Mouse (Mus musculus) intestine, embryonic 15.5 days (tissue): ENCODE results near the gene Ttc16. TPM values are rescaled to one million over a fixed set of nuclear protein-coding genes. Genes with fewer than 3 reads are reported as not detected.

Source experiments
- ATAC-seq: fragments of 200-750 bp; cut with Nextera tagmentation; 2 replicates; pipeline ENCODE4 v1.8.0; 2017; ENCODE audit warnings: moderate TSS enrichment, moderate library complexity
- H3K27ac ChIP-seq: fragments of 300-500 bp; sonication (generic); 2 replicates; pipeline ENCODE4 v1.5.1; 2015; ENCODE audit warnings: mild to moderate bottlenecking, inconsistent platforms
- H3K27me3 ChIP-seq: fragments of 300-500 bp; sonication (generic); replicated peaks from 2 replicates; pipeline ENCODE4 v1.6.1; 2015; ENCODE audit warnings: inconsistent platforms
- H3K36me3 ChIP-seq: fragments of 300-500 bp; sonication (generic); 2 replicates; pipeline ENCODE4 v1.6.1; 2015; ENCODE audit warnings: inconsistent platforms
- H3K4me1 ChIP-seq: fragments of 300-500 bp; sonication (generic); replicated peaks from 2 replicates; pipeline ENCODE4 v1.6.1; 2015; ENCODE audit warnings: inconsistent platforms
- H3K4me2 ChIP-seq: fragments of 300-500 bp; sonication (generic); replicated peaks from 2 replicates; pipeline ENCODE4 v1.6.1; 2015; ENCODE audit warnings: mild to moderate bottlenecking, inconsistent platforms
- H3K4me3 ChIP-seq: fragments of 300-500 bp; sonication (generic); replicated peaks from 2 replicates; pipeline ENCODE4 v1.5.1; 2015; ENCODE audit warnings: inconsistent platforms
- H3K9ac ChIP-seq: fragments of 300-500 bp; sonication (generic); 2 replicates; pipeline ENCODE4 v1.6.1; 2015; ENCODE audit warnings: inconsistent platforms
- H3K9me3 ChIP-seq: fragments of 300-500 bp; sonication (generic); 2 replicates; pipeline ENCODE4 v1.6.1; 2016; ENCODE audit warnings: inconsistent platforms
- WGBS: fragments of 180-500 bp; shearing (Covaris S2); methylation state at CpG from one replicate; pipeline ENCODE4 v1.1.7; 2015; 5-methylcytosine and 5-hydroxymethylcytosine counted together
- polyA plus RNA-seq: library from polyadenylated mRNA; unstranded; fragments of >200 nt; fragmentation: Nextera tagmentation; extraction: Ambion mirVana; gene quantifications from 2 replicates; pipeline ENCODE4 v1.2.1, GENCODE M21; 2015

Gene Ttc16
- polyA plus RNA-seq, 1 experiment from 2014 or later, result 0.29 TPM

DNA sequence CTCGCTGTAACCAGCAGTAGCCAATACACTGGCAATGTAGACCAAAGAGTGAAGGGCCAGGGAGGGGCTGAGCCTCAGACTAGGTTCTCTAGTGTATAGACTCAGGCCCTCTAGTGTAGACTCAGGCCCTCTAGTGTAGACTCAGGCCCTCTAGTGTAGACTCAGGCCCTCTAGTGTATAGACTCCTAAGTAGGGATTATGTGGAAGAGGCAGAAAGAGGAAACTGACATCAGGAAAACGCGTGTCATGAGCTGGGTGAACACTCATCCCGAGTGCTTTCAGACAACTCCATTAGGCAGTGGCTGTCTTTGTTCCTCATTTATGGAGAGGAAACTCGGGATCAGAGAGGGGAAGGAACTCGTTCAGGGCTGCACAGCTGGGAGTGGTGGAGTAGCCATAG, 38.4 kb downstream of the Ttc16 start:
- no peak overlapping the region for H3K27ac ChIP-seq
- H3K4me1 ChIP-seq, result peaks cover 38% of the 10 kb centered on the region
- no peaks in the 10 kb centered on the region for H3K9me3 ChIP-seq
- no peak overlapping the region for H3K4me3 ChIP-seq
- peaks cover 21% of the 10 kb centered on the region for H3K27me3 ChIP-seq
- WGBS, result 69% methylated on average over 6 of the region's 6 CpGs
- no peak overlapping the region for H3K9ac ChIP-seq
- no peak overlapping the region for H3K4me2 ChIP-seq
- no peak for ATAC-seq
- no peaks in the 10 kb centered on the region for H3K36me3 ChIP-seq

DNA sequence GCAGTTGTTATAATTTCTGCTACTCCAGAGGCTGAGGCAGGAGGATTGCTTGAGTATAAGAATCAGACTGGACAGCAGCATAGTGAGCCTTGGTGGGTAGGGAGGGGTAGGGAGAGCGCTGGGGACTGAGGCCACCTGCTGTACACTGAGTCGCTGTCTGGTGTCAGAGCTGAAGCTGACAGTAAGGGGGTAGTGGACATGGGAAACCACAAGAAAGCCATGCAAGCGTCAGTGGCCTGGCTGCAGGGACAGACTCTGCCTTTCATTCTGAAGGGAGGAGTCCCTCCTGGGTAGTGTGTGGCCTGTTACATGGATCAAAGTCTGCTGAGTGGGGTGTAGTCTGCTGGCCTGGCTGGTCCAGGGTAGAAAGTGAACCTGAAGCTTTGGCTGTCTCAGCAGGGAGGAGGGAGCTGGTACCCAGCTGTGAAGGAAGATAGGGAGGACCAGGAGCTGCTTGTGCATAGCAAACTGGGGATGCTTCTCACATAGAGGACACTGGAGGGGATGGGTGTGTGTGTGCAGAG, 39.1 kb downstream of the Ttc16 start:
- no peaks in the 10 kb centered on the region for H3K36me3 ChIP-seq
- 52% methylated on average over 3 of the region's 3 CpGs for WGBS
- H3K9ac ChIP-seq, result no peak overlapping the region
- peaks cover 14% of the 10 kb centered on the region for H3K27me3 ChIP-seq
- H3K4me2 ChIP-seq, result no peak overlapping the region
- no peaks in the 10 kb centered on the region for H3K9me3 ChIP-seq
- 0 out of 2 replicates have a peak overlapping the region, but pooled peaks have one; percentile 9 for H3K27ac ChIP-seq
- H3K4me1 ChIP-seq, result peaks cover 35% of the 10 kb centered on the region
- no peak overlapping the region for H3K4me3 ChIP-seq
- ATAC-seq, result peak; percentile 57

DNA sequence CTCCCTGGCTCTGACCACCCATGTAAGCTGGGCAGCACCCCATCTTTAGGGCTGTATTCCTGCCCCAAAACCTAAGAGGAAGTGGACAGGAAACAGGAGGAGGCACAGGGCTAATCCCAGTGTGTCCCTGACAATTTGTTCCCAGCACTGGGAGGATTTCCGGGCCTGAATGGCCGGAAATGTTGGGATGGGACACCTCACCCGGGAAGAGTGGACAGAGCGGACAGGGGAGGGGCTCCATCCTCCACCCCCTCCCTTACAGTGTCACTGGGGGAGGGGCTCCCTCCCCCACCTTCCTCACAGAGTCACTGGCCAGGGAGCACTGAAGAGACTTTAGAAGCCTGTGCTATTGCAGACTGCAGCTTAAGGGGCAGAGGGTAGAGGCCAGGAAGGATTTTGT, 40.5 kb downstream of the Ttc16 start:
- ATAC-seq, result no peak
- no peak overlapping the region for H3K4me3 ChIP-seq
- H3K9ac ChIP-seq, result no peak overlapping the region
- no peaks in the 10 kb centered on the region for H3K36me3 ChIP-seq
- peaks cover 4% of the 10 kb centered on the region; the same call in 1 of the 2 replicates for H3K27me3 ChIP-seq
- H3K4me2 ChIP-seq, result no peak overlapping the region; the same call in 1 of the 2 replicates
- peak overlapping the region; percentile 45 for H3K27ac ChIP-seq
- H3K9me3 ChIP-seq, result no peaks in the 10 kb centered on the region
- H3K4me1 ChIP-seq, result peaks cover 34% of the 10 kb centered on the region
- WGBS, result 58% methylated on average over 4 of the region's 4 CpGs

DNA sequence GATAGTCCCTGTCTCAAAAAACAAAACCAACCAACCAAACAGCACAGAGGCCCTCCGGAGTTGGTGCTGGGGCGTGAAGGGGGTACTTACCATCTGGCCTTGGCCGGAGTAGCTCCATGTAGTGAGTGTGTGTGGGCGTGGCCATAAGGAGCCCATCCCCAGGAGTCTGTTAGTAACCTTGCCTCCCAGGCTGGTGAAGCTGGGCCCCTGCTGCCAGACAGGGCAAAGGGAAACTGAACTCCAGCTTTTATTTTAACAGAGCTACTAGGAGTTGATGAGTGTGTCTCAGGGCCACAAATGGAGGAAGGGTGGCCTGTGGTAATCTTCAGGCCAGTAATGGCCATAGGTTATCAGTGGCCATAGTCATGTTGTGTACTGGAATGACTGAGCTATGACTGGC, 41.0 kb downstream of the Ttc16 start:
- Histone ChIP-seq H3K4me2 (no peak overlapping the region; the same call in 1 of the 2 replicates), H3K27me3 (no peaks in the 10 kb centered on the region; the same call in 1 of the 2 replicates), H3K36me3 (no peaks in the 10 kb centered on the region), H3K9ac (no peak overlapping the region), H3K4me1 (peaks cover 31% of the 10 kb centered on the region), H3K27ac (peak overlapping the region; percentile 45), H3K4me3 (no peak overlapping the region), H3K9me3 (no peaks in the 10 kb centered on the region)
- WGBS, result 36% methylated on average over 4 of the region's 4 CpGs
- ATAC-seq, result peak; percentile 18; the same call in 1 of the 2 replicates

DNA sequence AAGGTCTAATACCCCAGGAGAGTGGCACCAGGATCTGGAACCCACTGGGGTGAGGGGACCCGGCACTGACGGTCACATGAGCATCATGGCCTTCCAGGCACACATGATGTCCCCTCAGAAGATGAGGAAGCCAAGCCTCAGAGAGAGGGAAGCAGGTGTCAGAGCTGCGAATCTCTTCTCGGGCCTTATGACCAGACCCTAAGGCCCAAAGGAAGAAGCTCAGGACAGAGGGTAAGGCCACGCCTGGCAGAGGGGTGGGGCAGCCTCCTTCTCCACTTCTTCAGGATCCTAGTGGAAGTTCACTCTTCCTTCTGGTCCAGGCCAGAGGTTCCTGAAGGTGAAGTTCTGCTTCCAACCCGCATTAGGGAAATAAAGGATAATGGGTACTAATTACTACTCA, 42.7 kb downstream of the Ttc16 start:
- H3K9ac ChIP-seq, result no peak overlapping the region
- H3K4me2 ChIP-seq, result no peak overlapping the region
- no peaks in the 10 kb centered on the region for H3K27me3 ChIP-seq
- 72% methylated on average over 6 of the region's 6 CpGs for whole genome bisulfite sequencing
- H3K9me3 ChIP-seq, result no peaks in the 10 kb centered on the region
- no peak for ATAC-seq
- 0 out of 2 replicates have a peak overlapping the region, but pooled peaks have one; percentile 17 for H3K27ac ChIP-seq
- H3K36me3 ChIP-seq, result no peaks in the 10 kb centered on the region
- no peak overlapping the region for H3K4me3 ChIP-seq
- peaks cover 38% of the 10 kb centered on the region for H3K4me1 ChIP-seq

DNA sequence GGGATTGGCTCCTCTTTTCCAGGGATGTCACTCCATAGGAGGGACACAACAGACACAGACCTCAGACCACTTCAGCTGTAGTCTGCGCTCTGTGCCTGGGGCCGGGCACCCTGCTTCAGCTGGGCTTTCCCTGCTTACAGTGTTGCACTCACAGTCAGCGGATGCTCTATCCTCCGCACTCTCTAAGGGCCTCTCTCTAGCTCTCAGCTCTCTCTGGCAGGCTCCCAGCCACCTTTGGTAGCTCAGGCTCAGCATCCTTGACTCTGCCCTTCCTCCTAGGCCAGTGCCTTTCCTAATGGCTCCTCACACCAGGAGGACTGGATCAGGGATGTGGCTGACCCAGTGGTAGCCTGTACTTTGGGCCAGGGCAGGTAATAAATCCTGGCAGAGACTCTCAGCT, 43.5 kb downstream of the Ttc16 start:
- peak overlapping the region; percentile 73 for H3K27ac ChIP-seq
- H3K4me2 ChIP-seq, result peak overlapping the region; percentile 70
- H3K9ac ChIP-seq, result no peak overlapping the region

DNA sequence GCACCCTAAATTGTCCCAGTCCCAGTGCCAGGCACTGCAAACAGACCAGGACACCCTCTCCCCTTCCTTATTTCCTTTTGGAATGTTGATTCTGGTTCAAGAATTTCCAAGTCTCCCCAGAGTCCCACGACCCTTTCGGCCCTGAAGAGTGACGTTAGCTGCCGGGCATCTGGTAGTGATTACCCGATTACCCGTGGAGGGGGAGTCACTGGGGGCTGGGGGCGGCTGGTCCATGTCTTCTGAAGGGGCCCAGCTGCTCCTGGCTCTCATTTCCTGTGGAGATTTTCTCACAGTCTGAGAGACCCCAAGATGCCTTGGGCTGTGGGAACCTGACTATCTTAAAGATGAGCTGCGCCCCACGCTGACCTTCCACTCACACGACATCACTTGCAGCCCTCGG, 44.6 kb downstream of the Ttc16 start:
- no peak overlapping the region for H3K4me3 ChIP-seq
- 31% methylated on average over 11 of the region's 11 CpGs for WGBS
- no peaks in the 10 kb centered on the region for H3K27me3 ChIP-seq
- peak; percentile 5; the same call in 1 of the 2 replicates for ATAC-seq
- H3K4me1 ChIP-seq, result peaks cover 38% of the 10 kb centered on the region
- H3K36me3 ChIP-seq, result no peaks in the 10 kb centered on the region
- H3K27ac ChIP-seq, result peak overlapping the region; percentile 73
- H3K9ac ChIP-seq, result no peak overlapping the region
- no peaks in the 10 kb centered on the region for H3K9me3 ChIP-seq
- peak overlapping the region; percentile 70 for H3K4me2 ChIP-seq

More for the DNA sequence above, 43.5 kb downstream of the Ttc16 start:
- H3K9me3 ChIP-seq, result no peaks in the 10 kb centered on the region
- WGBS, result 42% methylated on average over 4 of the region's 4 CpGs
- peaks cover 43% of the 10 kb centered on the region for H3K4me1 ChIP-seq
- H3K36me3 ChIP-seq, result no peaks in the 10 kb centered on the region
- ATAC-seq, result no peak
- no peak overlapping the region for H3K4me3 ChIP-seq
- no peaks in the 10 kb centered on the region for H3K27me3 ChIP-seq

- 64% methylated on average over 4 of the region's 4 CpGs for WGBS
- Histone ChIP-seq H3K4me1 (peaks cover 35% of the 10 kb centered on the region), H3K4me3 (peak overlapping the region; percentile 12; the same call in 1 of the 2 replicates), H3K36me3 (no peaks in the 10 kb centered on the region), H3K9ac (no peak overlapping the region), H3K9me3 (no peaks in the 10 kb centered on the region), H3K27ac (peak overlapping the region; percentile 73), H3K27me3 (no peaks in the 10 kb centered on the region), H3K4me2 (peak overlapping the region; percentile 70)
- ATAC-seq, result no peak
Measured at GRCm38 (mm10) chr2:32729547-32729946, 45.9 kb downstream of the Ttc16 start.

DNA sequence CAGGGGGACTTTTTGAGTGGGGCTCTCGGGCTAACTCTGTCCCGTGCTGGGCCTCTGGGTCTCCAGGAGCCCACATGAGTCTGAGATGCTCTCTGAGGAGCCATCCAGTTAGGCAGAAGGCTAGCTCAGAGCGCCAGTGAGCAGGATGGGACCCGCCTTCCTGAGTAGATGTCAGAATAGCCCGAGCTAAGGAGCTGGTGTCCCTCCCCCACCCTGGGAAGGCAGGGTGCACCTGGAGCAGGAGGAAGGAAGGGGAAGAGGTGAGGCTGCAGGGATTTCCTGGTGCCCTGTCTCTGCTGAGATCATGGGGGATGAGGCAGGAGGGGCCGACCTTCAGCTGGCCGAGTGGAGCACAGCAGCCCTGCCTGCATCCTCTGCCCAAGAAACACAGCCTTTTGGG, 47.0 kb downstream of the Ttc16 start:
- no peaks in the 10 kb centered on the region for H3K36me3 ChIP-seq
- peak; percentile 2; the same call in 1 of the 2 replicates for ATAC-seq
- H3K4me3 ChIP-seq, result peak overlapping the region; percentile 40
- H3K4me2 ChIP-seq, result peak overlapping the region; percentile 70
- peaks cover 33% of the 10 kb centered on the region for H3K4me1 ChIP-seq
- H3K27ac ChIP-seq, result peak overlapping the region; percentile 42; the same call in 1 of the 2 replicates
- no peaks in the 10 kb centered on the region for H3K27me3 ChIP-seq
- peak overlapping the region; percentile 33 for H3K9ac ChIP-seq
- 32% methylated on average over 7 of the region's 7 CpGs for WGBS
- H3K9me3 ChIP-seq, result no peaks in the 10 kb centered on the region

- peaks cover 31% of the 10 kb centered on the region for H3K4me1 ChIP-seq
- peak; percentile 96 for ATAC-seq
- peak overlapping the region; percentile 61; the same call in 1 of the 2 replicates for H3K27ac ChIP-seq
- no peaks in the 10 kb centered on the region for H3K9me3 ChIP-seq
- H3K27me3 ChIP-seq, result no peaks in the 10 kb centered on the region
- peak overlapping the region; percentile 70 for H3K4me2 ChIP-seq
- H3K9ac ChIP-seq, result peak overlapping the region; percentile 49
- no peaks in the 10 kb centered on the region for H3K36me3 ChIP-seq
- under 1% methylated on average over 16 of the region's 16 CpGs for WGBS
- peak overlapping the region; percentile 40 for H3K4me3 ChIP-seq
Measured at GRCm38 (mm10) chr2:32727435-32727834, 48.0 kb downstream of the Ttc16 start.

- H3K4me1 ChIP-seq, result peaks cover 38% of the 10 kb centered on the region
- H3K9me3 ChIP-seq, result no peaks in the 10 kb centered on the region
- no peak overlapping the region for H3K4me2 ChIP-seq
- H3K9ac ChIP-seq, result no peak overlapping the region
- no peak overlapping the region for H3K4me3 ChIP-seq
- H3K27ac ChIP-seq, result no peak overlapping the region
- ATAC-seq, result no peak
- 68% methylated on average over 16 of the region's 16 CpGs for WGBS
- no peaks in the 10 kb centered on the region for H3K27me3 ChIP-seq
- no peaks in the 10 kb centered on the region for H3K36me3 ChIP-seq
Measured at GRCm38 (mm10) chr2:32724832-32725790, 50.3 kb downstream of the Ttc16 start.

- Histone ChIP-seq H3K27ac (no peak overlapping the region), H3K4me1 (peaks cover 38% of the 10 kb centered on the region), H3K4me2 (no peak overlapping the region), H3K9me3 (no peaks in the 10 kb centered on the region), H3K9ac (no peak overlapping the region), H3K36me3 (no peaks in the 10 kb centered on the region), H3K4me3 (no peak overlapping the region), H3K27me3 (no peaks in the 10 kb centered on the region)
- no peak for ATAC-seq
- WGBS, result 80% methylated on average over 4 of the region's 4 CpGs
Measured at GRCm38 (mm10) chr2:32724149-32724548, 51.3 kb downstream of the Ttc16 start.
